Mouse (Mus musculus): ENCODE measurements around the gene Xirp1.

- TF ChIP-seq CHD1 (IDR thresholded peaks at IDR 0.05; ENCODE audit: low read depth, low read length) (no peak), MAX (IDR thresholded peaks at IDR 0.05; ENCODE audit: low read length) (no peak), USF1 (IDR thresholded peaks at IDR 0.05; ENCODE audit: low read depth, low read length) (no peak)
These were observed 52.4 kb downstream of the Xirp1 start for GRCm38 (mm10) chr9:119970763-119971656.
